Mouse (Mus musculus) stomach, postnatal 0 days (tissue): ENCODE results near the gene L3hypdh. TPM values are rescaled to one million over a fixed set of nuclear protein-coding genes. Genes with fewer than 3 reads are reported as not detected.

Source experiments
- ATAC-seq: fragments of 200-750 bp; cut with Nextera tagmentation; 2 replicates; pipeline ENCODE4 v1.8.0; 2017; ENCODE audit not compliant: low FRiP score, low TSS enrichment
- DNase-seq: peaks from one replicate; pipeline ENCODE4 v3.0.0-alpha.2; 2016; ENCODE audit warnings: low spot score
- H3K27ac ChIP-seq: fragments of 300-500 bp; sonication (generic); replicated peaks from 2 replicates; pipeline ENCODE4 v1.5.1; 2014; ENCODE audit warnings: mild to moderate bottlenecking, control low read depth
- H3K27me3 ChIP-seq: fragments of 300-500 bp; sonication (generic); 2 replicates; pipeline ENCODE4 v1.6.1; 2014; ENCODE audit warnings: low read length; ENCODE audit not compliant: control insufficient read depth, insufficient read depth
- H3K36me3 ChIP-seq: fragments of 300-500 bp; sonication (generic); 2 replicates; pipeline ENCODE4 v1.6.1; 2014; ENCODE audit warnings: low read length, mixed read lengths; ENCODE audit not compliant: control insufficient read depth, insufficient read depth
- H3K4me1 ChIP-seq: fragments of 300-500 bp; sonication (generic); replicated peaks from 2 replicates; pipeline ENCODE4 v1.6.1; 2014; ENCODE audit warnings: antibody characterized with exemption; ENCODE audit not compliant: control insufficient read depth, insufficient read depth
- H3K4me2 ChIP-seq: fragments of 300-500 bp; sonication (generic); replicated peaks from 2 replicates; pipeline ENCODE4 v1.6.1; 2014; ENCODE audit warnings: low read depth, mild to moderate bottlenecking, control low read depth, moderate library complexity
- H3K4me3 ChIP-seq: fragments of 300-500 bp; sonication (generic); 2 replicates; pipeline ENCODE4 v1.5.1; 2014; ENCODE audit warnings: low read depth, low read length, control low read depth
- H3K9ac ChIP-seq: fragments of 300-500 bp; sonication (generic); 2 replicates; pipeline ENCODE4 v1.6.1; 2014; ENCODE audit warnings: mild to moderate bottlenecking, low read length, control low read depth, mixed read lengths
- H3K9me3 ChIP-seq: fragments of 300-500 bp; sonication (generic); 2 replicates; pipeline ENCODE4 v1.6.1; 2016; ENCODE audit warnings: low read length; ENCODE audit not compliant: control insufficient read depth
- CTCF ChIP-seq: IDR thresholded peaks from 2 replicates; pipeline ENCODE4 v1.5.1; 2016; ENCODE audit warnings: antibody characterized with exemption, low read depth, mild to moderate bottlenecking, moderate library complexity
- EP300 ChIP-seq: optimal IDR thresholded peaks from 2 replicates; pipeline ENCODE3; 2016; ENCODE audit warnings: antibody characterized with exemption
- WGBS: fragments of 180-500 bp; shearing (Covaris S2); extraction: QIAGEN DNeasy Blood & Tissue Kit; methylation state at CpG from one replicate; pipeline ENCODE4 v1.1.7; 2014; 5-methylcytosine and 5-hydroxymethylcytosine counted together
- polyA plus RNA-seq: library from polyadenylated mRNA; unstranded; fragments of >200 nt; fragmentation: Nextera tagmentation; extraction: Ambion mirVana; gene quantifications from 2 replicates; pipeline ENCODE4 v1.2.1, GENCODE M21; 2015

The L3hypdh gene
- polyA plus RNA-seq, 1 experiment from 2014 or later = 8.7 TPM

- H3K4me3 ChIP-seq = no peak overlapping the region
- no peaks in the 10 kb centered on the region for H3K36me3 ChIP-seq
- no peaks in the 10 kb centered on the region for H3K27me3 ChIP-seq
- ATAC-seq = no peak
- no peaks in the 10 kb centered on the region for H3K9me3 ChIP-seq
- WGBS = 74% methylated on average over 5 of the region's 5 CpGs
- no peak for TF ChIP-seq EP300
- no peak for TF ChIP-seq CTCF
- H3K4me1 ChIP-seq = no peaks in the 10 kb centered on the region
- no peak for DNase-seq
- no peak overlapping the region for H3K27ac ChIP-seq
- no peak overlapping the region for H3K9ac ChIP-seq
- H3K4me2 ChIP-seq = no peak overlapping the region
Observed at GRCm38 (mm10) chr12:72104027-72104426, 18.8 kb upstream of the L3hypdh start.

GRCm38 (mm10) chr12:72102776-72103175, 17.5 kb upstream of the L3hypdh start:
- 79% methylated on average over 6 of the region's 6 CpGs for WGBS

DNA sequence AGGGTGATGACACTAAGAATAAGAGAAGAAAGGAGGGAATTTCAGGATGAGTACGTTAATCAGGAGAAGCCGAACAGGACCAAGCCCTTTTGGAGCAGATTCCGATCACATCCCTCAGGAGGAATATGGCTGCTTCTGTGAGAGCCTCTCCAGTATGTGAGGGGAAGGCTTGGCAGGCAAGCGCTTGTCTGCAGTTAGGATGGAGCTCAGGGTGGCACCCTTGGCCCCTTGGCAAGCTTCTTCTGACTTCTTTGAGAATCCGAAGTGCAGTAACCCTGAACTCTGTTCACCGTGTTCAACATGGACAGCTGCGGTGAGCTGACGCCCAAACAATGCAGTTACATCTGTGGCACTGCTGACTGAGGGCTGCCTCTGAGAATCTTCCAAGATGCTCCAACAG, 11.7 kb upstream of the L3hypdh start:
- Histone ChIP-seq H3K4me1 (no peaks in the 10 kb centered on the region), H3K9me3 (no peaks in the 10 kb centered on the region), H3K4me2 (no peak overlapping the region), H3K4me3 (no peak overlapping the region), H3K27me3 (no peaks in the 10 kb centered on the region), H3K27ac (no peak overlapping the region), H3K36me3 (peaks cover 22% of the 10 kb centered on the region), H3K9ac (no peak overlapping the region)
- TF ChIP-seq CTCF (no peak), EP300 (no peak)
- DNase-seq (no peak), ATAC-seq (no peak)
- WGBS = 93% methylated on average over 8 of the region's 8 CpGs

More at GRCm38 (mm10) chr12:72102776-72103175, 17.5 kb upstream of the L3hypdh start:
- no peak overlapping the region for H3K4me3 ChIP-seq
- no peak overlapping the region for H3K4me2 ChIP-seq
- peaks cover 5% of the 10 kb centered on the region; the same call in 1 of the 2 replicates for H3K36me3 ChIP-seq
- no peak overlapping the region for H3K27ac ChIP-seq
- no peaks in the 10 kb centered on the region for H3K27me3 ChIP-seq
- TF ChIP-seq EP300 = no peak
- no peak for TF ChIP-seq CTCF
- H3K9me3 ChIP-seq = no peaks in the 10 kb centered on the region
- no peak overlapping the region for H3K9ac ChIP-seq
- no peak for ATAC-seq
- no peak for DNase-seq
- H3K4me1 ChIP-seq = no peaks in the 10 kb centered on the region

DNA sequence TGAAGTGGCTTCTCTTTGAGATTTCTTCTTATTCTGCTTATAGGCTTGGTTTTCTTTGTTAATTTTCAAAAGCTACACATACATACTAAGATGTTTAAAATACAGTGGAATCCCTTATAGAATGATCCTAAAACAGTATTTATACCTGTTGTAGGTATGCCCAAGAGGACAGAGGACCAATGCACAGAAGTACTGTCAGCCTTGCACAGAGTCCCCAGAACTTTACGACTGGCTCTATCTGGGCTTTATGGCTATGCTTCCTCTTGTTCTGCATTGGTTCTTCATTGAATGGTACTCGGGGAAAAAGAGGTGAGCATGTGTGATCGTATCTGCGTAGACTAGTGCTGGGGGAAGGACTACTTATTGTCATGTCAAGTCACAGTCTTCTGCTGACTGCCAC, 4.6 kb upstream of the L3hypdh start:
- H3K4me2 ChIP-seq = no peak overlapping the region
- no peak overlapping the region for H3K4me3 ChIP-seq
- H3K27me3 ChIP-seq = no peaks in the 10 kb centered on the region
- WGBS = 90% methylated on average over 4 of the region's 4 CpGs
- H3K4me1 ChIP-seq = peaks cover 3% of the 10 kb centered on the region
- peaks cover 15% of the 10 kb centered on the region for H3K36me3 ChIP-seq
- no peaks in the 10 kb centered on the region for H3K9me3 ChIP-seq
- ATAC-seq (no peak), DNase-seq (no peak)
- no peak overlapping the region for H3K27ac ChIP-seq
- TF ChIP-seq EP300 (no peak), CTCF (no peak)
- H3K9ac ChIP-seq = no peak overlapping the region

GRCm38 (mm10) chr12:72086166-72086825, 1.1 kb upstream of the L3hypdh start:
- DNase-seq = no peak
- under 1% methylated on average over 18 of the region's 18 CpGs for whole genome bisulfite sequencing

GRCm38 (mm10) chr12:72085024-72085328, 263 bp downstream of the L3hypdh start:
- H3K4me3 ChIP-seq = peak overlapping the region; percentile 62
- H3K9me3 ChIP-seq = no peaks in the 10 kb centered on the region
- under 1% methylated on average over 31 of the region's 31 CpGs for WGBS
- DNase-seq (no peak), ATAC-seq (no peak; the same call in 1 of the 2 replicates)
- no peaks in the 10 kb centered on the region for H3K27me3 ChIP-seq
- TF ChIP-seq EP300 = no peak
- TF ChIP-seq CTCF = 0 out of 2 replicates have a peak, but pooled peaks have one; percentile 1
- peak overlapping the region; percentile 71 for H3K9ac ChIP-seq
- no peaks in the 10 kb centered on the region; the same call in 1 of the 2 replicates for H3K36me3 ChIP-seq
- peak overlapping the region; percentile 91 for H3K4me2 ChIP-seq
- H3K27ac ChIP-seq = peak overlapping the region; percentile 88
- peaks cover 3% of the 10 kb centered on the region for H3K4me1 ChIP-seq

More at GRCm38 (mm10) chr12:72086166-72086825, 1.1 kb upstream of the L3hypdh start:
- ATAC-seq = peak; percentile 28
- Histone ChIP-seq H3K4me3 (peak overlapping the region; percentile 62), H3K9ac (peak overlapping the region; percentile 72), H3K27me3 (no peaks in the 10 kb centered on the region), H3K4me2 (peak overlapping the region; percentile 64), H3K36me3 (no peaks in the 10 kb centered on the region; the same call in 1 of the 2 replicates), H3K27ac (peak overlapping the region; percentile 92), H3K9me3 (no peaks in the 10 kb centered on the region), H3K4me1 (peaks cover 3% of the 10 kb centered on the region)
- TF ChIP-seq EP300 (no peak), CTCF (no peak)
